Mouse (Mus musculus) liver, embryonic 13.5 days (tissue): ENCODE data around the gene Ccdc91. TPM values are rescaled to one million over a fixed set of nuclear protein-coding genes. Genes with fewer than 3 reads are reported as not detected.

Experiments
- ATAC-seq: fragments of 200-750 bp; cut with Nextera tagmentation; 2 replicates; pipeline ENCODE4 v1.8.0; 2017; ENCODE audit warnings: low read depth, mild to moderate bottlenecking, moderate number of reproducible peaks, moderate library complexity
- DNase-seq: peaks from one replicate; pipeline ENCODE4 v3.0.0; 2022
- H3K27ac ChIP-seq: fragments of 300-500 bp; sonication (generic); 2 replicates; pipeline ENCODE4 v1.5.1; 2015; ENCODE audit warnings: moderate library complexity, mild to moderate bottlenecking, inconsistent platforms
- H3K27me3 ChIP-seq: fragments of 300-500 bp; sonication (generic); 2 replicates; pipeline ENCODE4 v1.6.1; 2015; ENCODE audit warnings: mild to moderate bottlenecking, inconsistent platforms
- H3K36me3 ChIP-seq: fragments of 300-500 bp; sonication (generic); 2 replicates; pipeline ENCODE4 v1.6.1; 2015; ENCODE audit warnings: mild to moderate bottlenecking, inconsistent platforms
- H3K4me1 ChIP-seq: fragments of 300-500 bp; sonication (generic); replicated peaks from 2 replicates; pipeline ENCODE4 v1.6.1; 2015; ENCODE audit warnings: inconsistent platforms
- H3K4me2 ChIP-seq: fragments of 300-500 bp; sonication (generic); 2 replicates; pipeline ENCODE4 v1.6.1; 2015; ENCODE audit warnings: inconsistent platforms, mild to moderate bottlenecking, moderate library complexity
- H3K4me3 ChIP-seq: fragments of 300-500 bp; sonication (generic); replicated peaks from 2 replicates; pipeline ENCODE4 v1.5.1; 2015; ENCODE audit warnings: mild to moderate bottlenecking, inconsistent platforms
- H3K9ac ChIP-seq: fragments of 300-500 bp; sonication (generic); 2 replicates; pipeline ENCODE4 v1.6.1; 2015; ENCODE audit warnings: mild to moderate bottlenecking, inconsistent platforms
- H3K9me3 ChIP-seq: fragments of 300-500 bp; sonication (generic); replicated peaks from 2 replicates; pipeline ENCODE4 v1.6.1; 2016; ENCODE audit warnings: inconsistent platforms
- WGBS: fragments of 180-500 bp; shearing (Covaris S2); methylation state at CpG from one replicate; pipeline ENCODE4 v1.1.7; 2015; ENCODE audit not compliant: insufficient replicate concordance; 5-methylcytosine and 5-hydroxymethylcytosine counted together
- polyA plus RNA-seq: library from polyadenylated mRNA; unstranded; fragments of >200 nt; fragmentation: Nextera tagmentation; extraction: Ambion mirVana; gene quantifications from 2 replicates; pipeline ENCODE4 v1.2.1, GENCODE M21; 2015

Ccdc91 gene
- polyA plus RNA-seq, result 6.5 and 6.7 TPM in 2 replicates

GRCm38 (mm10) chr6:147475727-147476613, at the start of gene Ccdc91:
TSS of gene Ccdc91 (plus strand) at chr6:147475828.
- H3K4me3 ChIP-seq, result peak within 1 kb of the TSS; percentile 69
- peak within 1 kb of the TSS; percentile 71 for H3K4me2 ChIP-seq
- WGBS, result under 1% methylated on average over 76 of the region's 78 CpGs
- H3K9me3 ChIP-seq, result no peaks in the 10 kb centered on the region
- H3K9ac ChIP-seq, result peak within 1 kb of the TSS; percentile 70
- peak; percentile 95 for ATAC-seq
- peaks cover 7% of the 10 kb centered on the region; the same call in 1 of the 2 replicates for H3K4me1 ChIP-seq
- H3K27ac ChIP-seq, result 0 out of 2 replicates have a peak within 1 kb of the TSS, but pooled peaks have one; percentile 13
- DNase-seq, result peak; percentile 73
- no peaks in the 10 kb centered on the region for H3K27me3 ChIP-seq
- no peaks in the 10 kb centered on the region for H3K36me3 ChIP-seq

GRCm38 (mm10) chr6:147426927-147427487, 48.6 kb upstream of the Ccdc91 start:
- Histone ChIP-seq H3K9ac (no peak overlapping the region), H3K4me1 (no peaks in the 10 kb centered on the region), H3K27me3 (no peaks in the 10 kb centered on the region), H3K4me2 (no peak overlapping the region), H3K4me3 (no peak overlapping the region), H3K27ac (no peak overlapping the region), H3K36me3 (no peaks in the 10 kb centered on the region), H3K9me3 (no peaks in the 10 kb centered on the region)
- ATAC-seq (no peak), DNase-seq (no peak)
- WGBS, result 74% methylated on average over 11 of the region's 11 CpGs

- WGBS, result 69% methylated on average over 5 of the region's 5 CpGs
- Histone ChIP-seq H3K27me3 (no peaks in the 10 kb centered on the region), H3K4me1 (no peaks in the 10 kb centered on the region), H3K4me3 (no peak overlapping the region), H3K9me3 (no peaks in the 10 kb centered on the region), H3K27ac (no peak overlapping the region), H3K4me2 (no peak overlapping the region), H3K36me3 (no peaks in the 10 kb centered on the region), H3K9ac (no peak overlapping the region)
- no peak for DNase-seq
- ATAC-seq, result no peak
Observed at GRCm38 (mm10) chr6:147455775-147456174, 19.9 kb upstream of the Ccdc91 start.

GRCm38 (mm10) chr6:147458637-147459301, 16.9 kb upstream of the Ccdc91 start:
- no peak overlapping the region for H3K27ac ChIP-seq
- H3K4me2 ChIP-seq, result no peak overlapping the region
- H3K4me3 ChIP-seq, result no peak overlapping the region
- WGBS, result 68% methylated on average over 11 of the region's 11 CpGs
- DNase-seq (no peak), ATAC-seq (no peak)
- no peaks in the 10 kb centered on the region for H3K4me1 ChIP-seq
- no peaks in the 10 kb centered on the region for H3K27me3 ChIP-seq
- H3K9ac ChIP-seq, result no peak overlapping the region
- H3K36me3 ChIP-seq, result no peaks in the 10 kb centered on the region
- H3K9me3 ChIP-seq, result no peaks in the 10 kb centered on the region

GRCm38 (mm10) chr6:147470016-147470415, 5.6 kb upstream of the Ccdc91 start:
- no peak overlapping the region for H3K4me3 ChIP-seq
- 57% methylated on average over 5 of the region's 5 CpGs for WGBS
- ATAC-seq (no peak), DNase-seq (no peak)
- H3K9ac ChIP-seq, result no peak overlapping the region
- no peaks in the 10 kb centered on the region for H3K36me3 ChIP-seq
- no peak overlapping the region for H3K27ac ChIP-seq
- H3K27me3 ChIP-seq, result no peaks in the 10 kb centered on the region
- H3K4me1 ChIP-seq, result no peaks in the 10 kb centered on the region
- H3K4me2 ChIP-seq, result no peak overlapping the region
- no peaks in the 10 kb centered on the region for H3K9me3 ChIP-seq

GRCm38 (mm10) chr6:147481141-147481540, 5.5 kb downstream of the Ccdc91 start:
- Histone ChIP-seq H3K27ac (no peak overlapping the region), H3K4me3 (no peak overlapping the region), H3K27me3 (no peaks in the 10 kb centered on the region), H3K36me3 (no peaks in the 10 kb centered on the region), H3K4me2 (no peak overlapping the region), H3K9me3 (no peaks in the 10 kb centered on the region), H3K4me1 (peaks cover 7% of the 10 kb centered on the region; the same call in 1 of the 2 replicates), H3K9ac (no peak overlapping the region)
- WGBS, result 76% methylated on average over 5 of the region's 5 CpGs
- ATAC-seq (no peak), DNase-seq (no peak)

GRCm38 (mm10) chr6:147490120-147490519, 14.5 kb downstream of the Ccdc91 start:
- H3K9me3 ChIP-seq, result no peaks in the 10 kb centered on the region
- H3K4me2 ChIP-seq, result no peak overlapping the region
- H3K9ac ChIP-seq, result no peak overlapping the region
- no peaks in the 10 kb centered on the region for H3K27me3 ChIP-seq
- ATAC-seq, result no peak
- 75% methylated on average over 3 of the region's 3 CpGs for WGBS
- H3K36me3 ChIP-seq, result no peaks in the 10 kb centered on the region
- H3K4me1 ChIP-seq, result no peaks in the 10 kb centered on the region
- H3K27ac ChIP-seq, result no peak overlapping the region
- no peak for DNase-seq
- no peak overlapping the region for H3K4me3 ChIP-seq

- H3K4me1 ChIP-seq, result no peaks in the 10 kb centered on the region
- no peak for DNase-seq
- H3K9me3 ChIP-seq, result no peaks in the 10 kb centered on the region
- no peak for ATAC-seq
- no peak overlapping the region for H3K4me3 ChIP-seq
- WGBS, result 66% methylated on average over 4 of the region's 4 CpGs
- H3K36me3 ChIP-seq, result no peaks in the 10 kb centered on the region
- H3K4me2 ChIP-seq, result no peak overlapping the region
- no peak overlapping the region for H3K9ac ChIP-seq
- no peaks in the 10 kb centered on the region for H3K27me3 ChIP-seq
- no peak overlapping the region for H3K27ac ChIP-seq
Observed at GRCm38 (mm10) chr6:147492551-147492950, 16.9 kb downstream of the Ccdc91 start.

- no peaks in the 10 kb centered on the region for H3K9me3 ChIP-seq
- no peak overlapping the region for H3K4me2 ChIP-seq
- ATAC-seq (no peak), DNase-seq (no peak)
- WGBS, result 74% methylated on average over 3 of the region's 3 CpGs
- H3K27me3 ChIP-seq, result no peaks in the 10 kb centered on the region
- H3K4me3 ChIP-seq, result no peak overlapping the region
- no peaks in the 10 kb centered on the region for H3K4me1 ChIP-seq
- no peak overlapping the region for H3K9ac ChIP-seq
- H3K27ac ChIP-seq, result no peak overlapping the region
- H3K36me3 ChIP-seq, result no peaks in the 10 kb centered on the region
Observed at GRCm38 (mm10) chr6:147501439-147501838, 25.8 kb downstream of the Ccdc91 start.

- H3K27ac ChIP-seq, result no peak overlapping the region
- H3K9me3 ChIP-seq, result no peaks in the 10 kb centered on the region
- no peak overlapping the region for H3K9ac ChIP-seq
- no peak overlapping the region for H3K4me2 ChIP-seq
- no peaks in the 10 kb centered on the region for H3K36me3 ChIP-seq
- H3K27me3 ChIP-seq, result no peaks in the 10 kb centered on the region
- 71% methylated on average over 9 of the region's 9 CpGs for WGBS
- DNase-seq (no peak), ATAC-seq (no peak)
- H3K4me3 ChIP-seq, result no peak overlapping the region
- H3K4me1 ChIP-seq, result no peaks in the 10 kb centered on the region
Observed at GRCm38 (mm10) chr6:147506074-147506473, 30.4 kb downstream of the Ccdc91 start.

GRCm38 (mm10) chr6:147506496-147506895, 30.9 kb downstream of the Ccdc91 start:
- no peaks in the 10 kb centered on the region for H3K9me3 ChIP-seq
- no peak overlapping the region for H3K27ac ChIP-seq
- H3K9ac ChIP-seq, result no peak overlapping the region
- no peak overlapping the region for H3K4me2 ChIP-seq
- WGBS, result 76% methylated on average over 10 of the region's 10 CpGs
- no peak overlapping the region for H3K4me3 ChIP-seq
- H3K27me3 ChIP-seq, result no peaks in the 10 kb centered on the region
- no peaks in the 10 kb centered on the region for H3K4me1 ChIP-seq
- DNase-seq, result no peak
- ATAC-seq, result no peak
- H3K36me3 ChIP-seq, result no peaks in the 10 kb centered on the region
